Mouse (Mus musculus): ENCODE measurements around the gene Wfdc16. TPM values are rescaled to one million over a fixed set of nuclear protein-coding genes. Genes with fewer than 3 reads are reported as not detected.
"Not testable (repeated sequence)": the region's sequence is repeated elsewhere in the genome, so short reads cannot be mapped to it uniquely, and the experiment has no call there.

The Wfdc16 gene
- polyA plus RNA-seq, 1 experiment from 2014 or later = not detected

DNA sequence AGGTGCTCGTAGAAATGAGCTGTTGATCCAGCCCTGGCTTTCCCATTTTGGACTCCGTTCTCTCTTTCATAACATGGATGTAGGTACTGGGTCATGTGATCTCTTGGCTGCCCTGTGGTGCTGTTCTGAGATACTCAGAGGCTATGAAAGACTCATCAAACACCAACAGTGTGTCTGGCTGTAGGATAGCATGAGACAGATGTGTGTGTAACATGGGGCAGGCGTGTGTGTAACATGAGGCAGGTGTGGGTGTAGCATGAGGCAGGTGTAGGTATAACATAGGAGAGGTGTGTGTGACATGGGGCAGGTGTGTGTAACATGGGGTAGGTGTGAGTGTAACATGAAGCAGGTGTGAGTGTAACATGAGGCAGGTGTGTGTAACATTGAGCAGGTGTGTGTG, 23.2 kb downstream of the Wfdc16 start:
- DNase-seq = no peak
- no peak overlapping the region for H3K9ac ChIP-seq (replicated peaks; ENCODE audit: low read length)
- no peaks in the 10 kb centered on the region for H3K27me3 ChIP-seq (ENCODE audit: control insufficient read depth, insufficient read depth, low read length)
- H3K9me3 ChIP-seq (ENCODE audit: control insufficient read depth, low read length) = no peaks in the 10 kb centered on the region
- H3K4me1 ChIP-seq (ENCODE audit: control insufficient read depth, insufficient read depth, low read length) = no peaks in the 10 kb centered on the region
- H3K36me3 ChIP-seq (ENCODE audit: control insufficient read depth, insufficient read depth, low read length) = no peaks in the 10 kb centered on the region
- no peak overlapping the region for H3K4me2 ChIP-seq (ENCODE audit: low read length)
- ATAC-seq (ENCODE audit: low FRiP score, low TSS enrichment) = no peak
- no peak overlapping the region for H3K4me3 ChIP-seq (replicated peaks; ENCODE audit: low read depth, low read length)
- H3K27ac ChIP-seq (replicated peaks; ENCODE audit: low read depth, low read length) = no peak overlapping the region
- 90% methylated on average over 3 of the region's 3 CpGs for WGBS

DNA sequence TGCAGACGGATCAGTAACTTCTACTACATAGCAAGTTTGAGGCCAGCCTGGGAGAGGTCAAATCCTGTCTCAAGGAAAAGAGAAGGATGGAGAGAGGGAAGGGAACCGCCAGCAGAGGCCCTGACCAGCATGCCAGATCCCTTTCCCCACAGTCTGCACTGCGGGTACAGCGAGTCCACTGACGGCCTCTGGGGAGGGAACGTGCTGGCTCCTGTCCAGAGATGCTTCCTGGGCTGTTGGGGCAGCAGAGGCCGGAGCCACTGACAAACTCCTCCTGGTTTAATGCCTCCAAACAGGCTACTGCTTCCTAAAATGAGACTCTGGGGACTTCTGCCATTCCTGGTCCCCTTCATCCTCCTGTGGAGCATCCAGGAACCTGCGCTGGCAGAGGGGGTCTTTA, 25.1 kb downstream of the Wfdc16 start, which contains the start of the genes Wfdc6b and Wfdc8:
TSS of gene Wfdc6b (plus strand) at position 52 of the 400 bp plus-strand sequence.
TSS of gene Wfdc8 (minus strand) at position 156 of the 400 bp plus-strand sequence.
- H3K4me2 ChIP-seq (ENCODE audit: low read length); H3K9me3 ChIP-seq (ENCODE audit: control insufficient read depth, low read length); H3K36me3 ChIP-seq (ENCODE audit: control insufficient read depth, insufficient read depth, low read length); ATAC-seq (ENCODE audit: low FRiP score, low TSS enrichment); H3K27ac ChIP-seq (replicated peaks; ENCODE audit: low read depth, low read length); H3K9ac ChIP-seq (replicated peaks; ENCODE audit: low read length); H3K4me3 ChIP-seq (replicated peaks; ENCODE audit: low read depth, low read length); H3K4me1 ChIP-seq (ENCODE audit: control insufficient read depth, insufficient read depth, low read length); H3K27me3 ChIP-seq (ENCODE audit: control insufficient read depth, insufficient read depth, low read length): not testable (repeated sequence)
- 60% methylated on average over 8 of the region's 8 CpGs for WGBS
- DNase-seq = peak; percentile 4

DNA sequence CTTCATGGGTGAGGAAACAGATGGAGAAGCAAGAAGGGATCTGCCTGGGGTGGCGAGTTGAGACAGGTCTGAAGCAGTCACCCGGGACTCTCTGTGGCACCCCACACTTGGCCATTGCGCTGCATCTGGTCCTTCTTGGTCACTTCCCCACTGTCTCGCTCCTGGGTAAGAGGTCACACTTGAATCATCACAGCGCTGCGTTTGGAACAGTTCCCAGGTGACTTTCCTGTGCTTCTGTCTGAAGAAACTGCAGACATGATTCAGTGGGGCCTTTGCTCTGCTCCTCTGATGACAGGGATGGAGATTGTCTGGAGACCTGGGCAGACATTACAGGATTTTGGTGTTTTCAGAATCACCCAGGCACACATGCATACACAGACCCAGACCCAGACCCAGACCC, 29.8 kb downstream of the Wfdc16 start:
- H3K27ac ChIP-seq (replicated peaks; ENCODE audit: low read depth, low read length) = no peak overlapping the region
- no peak overlapping the region for H3K4me3 ChIP-seq (replicated peaks; ENCODE audit: low read depth, low read length)
- H3K36me3 ChIP-seq (ENCODE audit: control insufficient read depth, insufficient read depth, low read length) = no peaks in the 10 kb centered on the region
- H3K4me1 ChIP-seq (ENCODE audit: control insufficient read depth, insufficient read depth, low read length) = no peaks in the 10 kb centered on the region
- H3K27me3 ChIP-seq (ENCODE audit: control insufficient read depth, insufficient read depth, low read length) = no peaks in the 10 kb centered on the region
- DNase-seq (no peak), ATAC-seq (ENCODE audit: low FRiP score, low TSS enrichment) (no peak)
- H3K9ac ChIP-seq (replicated peaks; ENCODE audit: low read length) = no peak overlapping the region
- H3K9me3 ChIP-seq (ENCODE audit: control insufficient read depth, low read length) = no peaks in the 10 kb centered on the region
- WGBS = 71% methylated on average over 6 of the region's 6 CpGs
- H3K4me2 ChIP-seq (ENCODE audit: low read length) = no peak overlapping the region

DNA sequence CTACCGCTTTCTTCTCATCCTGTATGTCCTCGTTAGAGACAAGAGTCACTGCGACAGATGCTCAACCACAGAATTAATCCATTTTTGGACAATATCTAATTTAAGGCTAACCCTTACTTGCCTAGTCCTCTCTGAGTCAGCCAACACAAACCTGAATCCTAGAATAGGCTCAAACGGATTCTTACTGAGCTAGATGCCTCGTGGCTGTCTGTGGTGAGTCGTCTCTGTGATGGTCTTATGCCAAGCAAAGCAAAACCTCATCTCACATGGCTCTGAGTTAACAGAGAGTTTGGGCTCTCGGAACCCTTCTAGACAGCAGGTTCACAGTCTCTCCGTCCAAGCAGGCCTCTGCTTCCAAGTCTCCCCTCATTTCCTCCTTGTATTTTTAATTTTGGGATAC, 34.2 kb downstream of the Wfdc16 start:
- H3K27ac ChIP-seq (replicated peaks; ENCODE audit: low read depth, low read length) = no peak overlapping the region
- H3K36me3 ChIP-seq (ENCODE audit: control insufficient read depth, insufficient read depth, low read length) = no peaks in the 10 kb centered on the region
- no peak overlapping the region for H3K9ac ChIP-seq (replicated peaks; ENCODE audit: low read length)
- DNase-seq (no peak), ATAC-seq (ENCODE audit: low FRiP score, low TSS enrichment) (no peak)
- no peaks in the 10 kb centered on the region for H3K4me1 ChIP-seq (ENCODE audit: control insufficient read depth, insufficient read depth, low read length)
- no peak overlapping the region for H3K4me3 ChIP-seq (replicated peaks; ENCODE audit: low read depth, low read length)
- H3K4me2 ChIP-seq (ENCODE audit: low read length) = no peak overlapping the region
- H3K27me3 ChIP-seq (ENCODE audit: control insufficient read depth, insufficient read depth, low read length) = no peaks in the 10 kb centered on the region
- 94% methylated on average over 8 of the region's 8 CpGs for WGBS
- H3K9me3 ChIP-seq (ENCODE audit: control insufficient read depth, low read length) = no peaks in the 10 kb centered on the region

DNA sequence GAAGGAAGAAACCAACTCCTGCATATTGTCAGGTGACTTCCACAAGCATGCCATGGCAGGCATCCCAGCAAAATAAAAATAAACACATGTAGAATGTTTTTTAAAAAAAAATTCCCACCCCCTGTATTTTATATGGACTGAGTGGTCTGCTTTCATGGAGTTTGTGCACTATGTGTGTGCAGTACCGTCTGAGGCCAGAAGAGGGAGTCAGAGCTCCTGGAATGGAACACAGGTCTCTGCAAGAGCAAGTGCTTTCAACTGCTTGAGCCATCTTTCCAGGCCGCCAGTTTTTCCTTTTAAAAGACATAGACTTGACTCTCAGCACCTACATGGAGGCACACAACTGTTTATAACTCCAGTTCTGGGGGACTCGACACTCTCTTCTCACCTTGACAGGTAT, 35.1 kb downstream of the Wfdc16 start:
- 91% methylated on average over 3 of the region's 3 CpGs for WGBS
- no peak for DNase-seq
- H3K4me3 ChIP-seq (replicated peaks; ENCODE audit: low read depth, low read length) = no peak overlapping the region
- no peaks in the 10 kb centered on the region for H3K36me3 ChIP-seq (ENCODE audit: control insufficient read depth, insufficient read depth, low read length)
- H3K9ac ChIP-seq (replicated peaks; ENCODE audit: low read length) = no peak overlapping the region
- no peak overlapping the region for H3K27ac ChIP-seq (replicated peaks; ENCODE audit: low read depth, low read length)
- no peak for ATAC-seq (ENCODE audit: low FRiP score, low TSS enrichment)
- H3K4me1 ChIP-seq (ENCODE audit: control insufficient read depth, insufficient read depth, low read length) = no peaks in the 10 kb centered on the region
- H3K4me2 ChIP-seq (ENCODE audit: low read length) = no peak overlapping the region
- H3K27me3 ChIP-seq (ENCODE audit: control insufficient read depth, insufficient read depth, low read length) = no peaks in the 10 kb centered on the region
- H3K9me3 ChIP-seq (ENCODE audit: control insufficient read depth, low read length) = no peaks in the 10 kb centered on the region

DNA sequence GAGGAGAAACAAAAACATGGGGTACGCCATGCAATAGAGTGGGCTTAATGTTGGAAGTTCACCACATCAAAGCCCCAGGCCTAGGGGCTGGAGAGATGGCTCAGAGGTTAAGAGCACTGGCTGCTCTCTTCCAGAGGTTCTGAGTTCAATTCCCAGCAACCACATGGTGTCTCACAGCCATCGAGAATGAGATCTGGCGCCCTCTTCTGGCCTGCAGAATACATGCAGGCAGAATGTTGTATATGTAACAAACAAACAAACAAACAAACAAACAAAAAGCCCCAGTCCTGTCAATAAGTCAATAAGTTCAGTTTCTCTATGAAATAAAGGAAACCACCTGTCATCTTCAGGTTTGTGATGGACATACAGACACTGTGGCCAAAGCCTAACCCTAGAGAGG, 38.4 kb downstream of the Wfdc16 start:
- WGBS = 69% methylated on average over 3 of the region's 3 CpGs
- no peak overlapping the region for H3K27ac ChIP-seq (replicated peaks; ENCODE audit: low read depth, low read length)
- ATAC-seq (ENCODE audit: low FRiP score, low TSS enrichment) (no peak), DNase-seq (no peak)
- H3K9me3 ChIP-seq (ENCODE audit: control insufficient read depth, low read length) = no peaks in the 10 kb centered on the region
- H3K36me3 ChIP-seq (ENCODE audit: control insufficient read depth, insufficient read depth, low read length) = no peaks in the 10 kb centered on the region
- H3K9ac ChIP-seq (replicated peaks; ENCODE audit: low read length) = no peak overlapping the region
- no peak overlapping the region for H3K4me3 ChIP-seq (replicated peaks; ENCODE audit: low read depth, low read length)
- H3K4me1 ChIP-seq (ENCODE audit: control insufficient read depth, insufficient read depth, low read length) = no peaks in the 10 kb centered on the region
- no peaks in the 10 kb centered on the region for H3K27me3 ChIP-seq (ENCODE audit: control insufficient read depth, insufficient read depth, low read length)
- H3K4me2 ChIP-seq (ENCODE audit: low read length) = no peak overlapping the region

DNA sequence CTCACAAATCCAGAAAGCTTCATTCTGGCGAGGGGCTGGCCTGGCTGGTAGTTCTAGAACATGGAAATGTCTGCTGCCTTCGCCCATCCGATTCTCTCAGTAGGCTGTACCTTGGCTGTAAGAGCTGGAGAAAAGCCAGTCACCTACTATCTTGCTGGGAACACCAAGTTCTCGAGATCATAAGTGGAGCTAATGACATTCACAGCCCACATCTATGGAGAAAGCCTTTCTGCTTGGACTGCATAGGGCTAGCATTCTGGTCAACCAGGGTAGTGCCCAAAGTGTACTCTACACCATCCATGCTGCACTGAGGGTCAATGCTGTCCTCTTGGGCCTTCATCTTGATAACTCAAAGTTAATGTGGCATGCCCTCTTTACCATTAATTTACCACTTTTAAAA, 45.1 kb downstream of the Wfdc16 start, which contains the start of gene Eppin:
TSS of gene Eppin (minus strand) at position 101 of the 400 bp plus-strand sequence.
- H3K27ac ChIP-seq (replicated peaks; ENCODE audit: low read depth, low read length) = no peak within 1 kb of the TSS
- H3K36me3 ChIP-seq (ENCODE audit: control insufficient read depth, insufficient read depth, low read length) = no peaks in the 10 kb centered on the region
- no peaks in the 10 kb centered on the region for H3K27me3 ChIP-seq (ENCODE audit: control insufficient read depth, insufficient read depth, low read length)
- no peak within 1 kb of the TSS for H3K9ac ChIP-seq (replicated peaks; ENCODE audit: low read length)
- no peak within 1 kb of the TSS for H3K4me2 ChIP-seq (ENCODE audit: low read length)
- 83% methylated on average over 4 of the region's 4 CpGs for WGBS
- DNase-seq (no peak), ATAC-seq (ENCODE audit: low FRiP score, low TSS enrichment) (no peak)
- no peaks in the 10 kb centered on the region for H3K9me3 ChIP-seq (ENCODE audit: control insufficient read depth, low read length)
- no peaks in the 10 kb centered on the region for H3K4me1 ChIP-seq (ENCODE audit: control insufficient read depth, insufficient read depth, low read length)
- no peak within 1 kb of the TSS for H3K4me3 ChIP-seq (replicated peaks; ENCODE audit: low read depth, low read length)

DNA sequence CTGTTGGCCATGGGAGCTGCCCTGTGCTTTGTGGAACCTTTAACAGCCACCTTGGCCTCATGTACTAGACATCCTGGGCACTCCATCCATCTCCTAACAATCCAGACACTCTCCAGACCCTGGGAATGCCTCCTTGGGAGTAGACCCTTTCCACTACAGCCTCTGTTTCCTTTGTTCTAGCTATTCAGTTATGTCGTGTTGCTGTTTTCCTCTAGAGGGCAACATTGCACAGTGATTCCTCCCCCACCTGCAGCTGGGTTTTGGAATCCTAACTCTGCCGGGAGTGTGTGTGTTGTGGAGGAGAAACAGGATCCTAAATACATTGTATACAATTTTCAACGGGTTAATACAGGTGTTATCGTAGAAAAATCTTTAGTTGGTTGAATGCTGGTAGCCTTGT, 46.6 kb downstream of the Wfdc16 start:
- DNase-seq (peak; percentile 82), ATAC-seq (ENCODE audit: low FRiP score, low TSS enrichment) (no peak)
- no peak overlapping the region for H3K4me3 ChIP-seq (replicated peaks; ENCODE audit: low read depth, low read length)
- H3K9me3 ChIP-seq (ENCODE audit: control insufficient read depth, low read length) = no peaks in the 10 kb centered on the region
- no peaks in the 10 kb centered on the region for H3K4me1 ChIP-seq (ENCODE audit: control insufficient read depth, insufficient read depth, low read length)
- no peaks in the 10 kb centered on the region for H3K27me3 ChIP-seq (ENCODE audit: control insufficient read depth, insufficient read depth, low read length)
- H3K27ac ChIP-seq (replicated peaks; ENCODE audit: low read depth, low read length) = no peak overlapping the region
- H3K36me3 ChIP-seq (ENCODE audit: control insufficient read depth, insufficient read depth, low read length) = no peaks in the 10 kb centered on the region
- H3K4me2 ChIP-seq (ENCODE audit: low read length) = no peak overlapping the region
- WGBS = 7% methylated on average over 4 of the region's 4 CpGs
- H3K9ac ChIP-seq (replicated peaks; ENCODE audit: low read length) = no peak overlapping the region

DNA sequence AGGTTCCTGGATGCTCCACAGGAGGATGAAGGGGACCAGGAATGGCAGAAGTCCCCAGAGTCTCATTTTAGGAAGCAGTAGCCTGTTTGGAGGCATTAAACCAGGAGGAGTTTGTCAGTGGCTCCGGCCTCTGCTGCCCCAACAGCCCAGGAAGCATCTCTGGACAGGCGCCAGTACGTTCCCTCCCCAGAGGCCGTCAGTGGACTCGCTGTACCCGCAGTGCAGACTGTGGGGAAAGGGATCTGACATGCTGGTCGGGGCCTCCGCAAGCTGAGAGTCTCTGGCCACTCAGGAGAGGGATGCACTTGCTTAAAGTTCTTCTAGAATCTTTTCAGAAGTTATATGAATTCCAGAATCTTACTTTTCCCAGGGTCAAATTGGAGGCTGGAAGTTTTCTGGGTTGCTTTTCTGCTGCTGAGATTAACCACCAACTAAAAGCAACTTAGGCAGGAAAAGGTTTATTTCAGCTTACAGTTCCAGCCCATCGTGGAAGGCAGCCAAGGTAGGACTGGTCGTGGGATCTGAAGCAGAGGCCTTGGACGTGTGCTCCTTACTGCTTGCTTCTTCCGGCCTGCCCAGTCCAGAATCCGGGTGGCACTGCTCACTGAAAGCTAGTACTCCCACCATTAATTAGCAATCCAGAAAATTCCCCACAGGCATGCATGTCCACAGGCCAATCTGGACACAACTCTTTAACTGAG, 53.4 kb downstream of the Wfdc16 start, which contains the start of gene Wfdc6a:
TSS of gene Wfdc6a (minus strand) at position 423 of the 701 bp plus-strand sequence.
- ATAC-seq (ENCODE audit: low FRiP score, low TSS enrichment); H3K4me1 ChIP-seq (ENCODE audit: control insufficient read depth, insufficient read depth, low read length); H3K4me2 ChIP-seq (ENCODE audit: low read length); H3K4me3 ChIP-seq (replicated peaks; ENCODE audit: low read depth, low read length); H3K27ac ChIP-seq (replicated peaks; ENCODE audit: low read depth, low read length); H3K36me3 ChIP-seq (ENCODE audit: control insufficient read depth, insufficient read depth, low read length); H3K9me3 ChIP-seq (ENCODE audit: control insufficient read depth, low read length); H3K9ac ChIP-seq (replicated peaks; ENCODE audit: low read length); H3K27me3 ChIP-seq (ENCODE audit: control insufficient read depth, insufficient read depth, low read length): not testable (repeated sequence)
- peak; percentile 8 for DNase-seq
- 57% methylated on average over 13 of the region's 13 CpGs for WGBS
